Mouse (Mus musculus) heart, embryonic 16.5 days (tissue): ENCODE data around the gene Pkd2l1. TPM values are rescaled to one million over a fixed set of nuclear protein-coding genes. Genes with fewer than 3 reads are reported as not detected.

Source experiments
- ATAC-seq: fragments of 200-750 bp; cut with Nextera tagmentation; replicated peaks from 2 replicates; pipeline ENCODE4 v1.8.0; 2017; ENCODE audit warnings: moderate number of reproducible peaks; ENCODE audit not compliant: insufficient read depth, low FRiP score; ENCODE audit errors: extremely low read depth
- H3K27ac ChIP-seq: fragments of 300-500 bp; sonication (generic); 2 replicates; pipeline ENCODE4 v1.5.1; 2014; ENCODE audit warnings: mild to moderate bottlenecking, low read length, control low read depth, moderate library complexity
- H3K27me3 ChIP-seq: fragments of 300-500 bp; sonication (generic); 2 replicates; pipeline ENCODE4 v1.6.1; 2014; ENCODE audit warnings: low read length, mixed read lengths; ENCODE audit not compliant: control insufficient read depth, insufficient read depth
- H3K36me3 ChIP-seq: fragments of 300-500 bp; sonication (generic); 2 replicates; pipeline ENCODE4 v1.6.1; 2014; ENCODE audit not compliant: control insufficient read depth, insufficient read depth
- H3K4me1 ChIP-seq: fragments of 300-500 bp; sonication (generic); 2 replicates; pipeline ENCODE4 v1.6.1; 2014; ENCODE audit warnings: low read length, mixed read lengths; ENCODE audit not compliant: control insufficient read depth, insufficient read depth
- H3K4me2 ChIP-seq: fragments of 300-500 bp; sonication (generic); 2 replicates; pipeline ENCODE4 v1.6.1; 2014; ENCODE audit warnings: low read depth, mild to moderate bottlenecking, control low read depth, low read length
- H3K4me3 ChIP-seq: fragments of 300-500 bp; sonication (generic); 2 replicates; pipeline ENCODE4 v1.5.1; 2014; ENCODE audit warnings: mild to moderate bottlenecking, control low read depth, low read length
- H3K9ac ChIP-seq: fragments of 300-500 bp; sonication (generic); 2 replicates; pipeline ENCODE4 v1.6.1; 2014; ENCODE audit warnings: low read length, control low read depth
- H3K9me3 ChIP-seq: fragments of 300-500 bp; sonication (generic); replicated peaks from 2 replicates; pipeline ENCODE4 v1.6.1; 2016; ENCODE audit warnings: low read length; ENCODE audit not compliant: control insufficient read depth
- WGBS: fragments of 180-500 bp; shearing (Covaris S2); extraction: QIAGEN DNeasy Blood & Tissue Kit; methylation state at CpG from one replicate; pipeline ENCODE4 v1.1.7; 2014; 5-methylcytosine and 5-hydroxymethylcytosine counted together
- polyA plus RNA-seq: library from polyadenylated mRNA; unstranded; fragments of >200 nt; fragmentation: Nextera tagmentation; extraction: Ambion mirVana; gene quantifications from 2 replicates; pipeline ENCODE4 v1.2.1, GENCODE M21; 2015

Gene Pkd2l1
- polyA plus RNA-seq, 1 experiment from 2014 or later: not detected

GRCm38 (mm10) chr19:44207079-44207478 is 14.8 kb upstream of the Pkd2l1 start:
- Histone ChIP-seq H3K9me3 (no peaks in the 10 kb centered on the region), H3K36me3 (no peaks in the 10 kb centered on the region), H3K4me1 (no peaks in the 10 kb centered on the region), H3K27ac (no peak overlapping the region), H3K4me2 (no peak overlapping the region), H3K27me3 (no peaks in the 10 kb centered on the region), H3K4me3 (no peak overlapping the region), H3K9ac (no peak overlapping the region)
- no peak for ATAC-seq
- 63% methylated on average over 2 of the region's 2 CpGs for WGBS

- WGBS: 94% methylated on average over 9 of the region's 9 CpGs
- H3K27ac ChIP-seq: no peak within 1 kb of the TSS
- H3K9me3 ChIP-seq: no peaks in the 10 kb centered on the region
- ATAC-seq: no peak
- H3K4me3 ChIP-seq: no peak within 1 kb of the TSS
- H3K4me2 ChIP-seq: no peak within 1 kb of the TSS
- H3K9ac ChIP-seq: no peak within 1 kb of the TSS
- H3K4me1 ChIP-seq: no peaks in the 10 kb centered on the region
- H3K36me3 ChIP-seq: no peaks in the 10 kb centered on the region
- no peaks in the 10 kb centered on the region for H3K27me3 ChIP-seq
Measured at GRCm38 (mm10) chr19:44203015-44203564, 10.8 kb upstream of the Pkd2l1 start, which contains the start of gene Scd3. Gene Scd3, plus strand, starts transcription at chr19:44203269.

DNA sequence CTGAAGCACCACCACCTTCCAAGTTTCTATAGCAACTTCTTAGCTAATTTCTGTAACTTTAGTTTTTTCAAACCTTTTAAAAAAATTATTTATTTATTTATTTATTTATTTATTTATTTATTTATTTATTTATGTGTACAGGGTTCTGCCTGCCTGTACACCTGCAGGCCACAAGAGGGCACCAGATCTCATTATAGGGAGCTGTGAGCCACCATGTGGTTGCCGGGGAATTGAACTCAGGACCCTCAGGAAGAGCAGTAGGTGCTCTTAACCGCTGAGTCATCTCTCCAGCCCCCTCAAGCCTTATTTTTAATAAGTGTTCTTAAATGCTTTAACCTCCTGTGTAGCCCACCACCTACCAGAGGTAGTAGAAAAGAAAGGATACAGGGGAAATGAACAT is 6.7 kb upstream of the Pkd2l1 start:
- ATAC-seq: no peak
- Histone ChIP-seq H3K27ac (no peak overlapping the region), H3K4me2 (no peak overlapping the region), H3K9ac (no peak overlapping the region), H3K27me3 (no peaks in the 10 kb centered on the region), H3K4me3 (no peak overlapping the region), H3K9me3 (no peaks in the 10 kb centered on the region), H3K36me3 (no peaks in the 10 kb centered on the region), H3K4me1 (no peaks in the 10 kb centered on the region)
- 70% methylated on average over 2 of the region's 2 CpGs for WGBS

DNA sequence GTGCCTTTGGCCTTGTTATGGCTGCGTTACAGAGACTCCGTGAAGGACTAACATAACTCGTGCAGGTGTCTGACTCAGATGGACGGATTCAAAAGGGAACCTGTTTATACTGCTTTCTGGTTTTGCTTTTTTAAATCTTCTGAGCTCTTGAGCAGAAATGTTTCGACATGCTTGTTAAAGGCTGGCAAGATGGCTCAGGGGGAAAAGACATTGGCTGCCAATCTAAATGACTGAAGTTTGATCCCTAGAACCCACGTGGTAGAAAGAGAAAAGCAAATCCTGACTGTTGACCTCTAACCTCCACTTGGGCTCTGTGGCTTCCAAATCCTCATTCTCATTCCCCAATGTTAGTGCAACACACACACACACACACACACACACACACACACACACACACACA is 6.3 kb upstream of the Pkd2l1 start:
- 88% methylated on average over 6 of the region's 6 CpGs for WGBS
- Histone ChIP-seq H3K9ac (no peak overlapping the region), H3K27me3 (no peaks in the 10 kb centered on the region), H3K4me1 (no peaks in the 10 kb centered on the region), H3K9me3 (no peaks in the 10 kb centered on the region), H3K36me3 (no peaks in the 10 kb centered on the region), H3K4me3 (no peak overlapping the region), H3K4me2 (no peak overlapping the region), H3K27ac (no peak overlapping the region)
- ATAC-seq: no peak

DNA sequence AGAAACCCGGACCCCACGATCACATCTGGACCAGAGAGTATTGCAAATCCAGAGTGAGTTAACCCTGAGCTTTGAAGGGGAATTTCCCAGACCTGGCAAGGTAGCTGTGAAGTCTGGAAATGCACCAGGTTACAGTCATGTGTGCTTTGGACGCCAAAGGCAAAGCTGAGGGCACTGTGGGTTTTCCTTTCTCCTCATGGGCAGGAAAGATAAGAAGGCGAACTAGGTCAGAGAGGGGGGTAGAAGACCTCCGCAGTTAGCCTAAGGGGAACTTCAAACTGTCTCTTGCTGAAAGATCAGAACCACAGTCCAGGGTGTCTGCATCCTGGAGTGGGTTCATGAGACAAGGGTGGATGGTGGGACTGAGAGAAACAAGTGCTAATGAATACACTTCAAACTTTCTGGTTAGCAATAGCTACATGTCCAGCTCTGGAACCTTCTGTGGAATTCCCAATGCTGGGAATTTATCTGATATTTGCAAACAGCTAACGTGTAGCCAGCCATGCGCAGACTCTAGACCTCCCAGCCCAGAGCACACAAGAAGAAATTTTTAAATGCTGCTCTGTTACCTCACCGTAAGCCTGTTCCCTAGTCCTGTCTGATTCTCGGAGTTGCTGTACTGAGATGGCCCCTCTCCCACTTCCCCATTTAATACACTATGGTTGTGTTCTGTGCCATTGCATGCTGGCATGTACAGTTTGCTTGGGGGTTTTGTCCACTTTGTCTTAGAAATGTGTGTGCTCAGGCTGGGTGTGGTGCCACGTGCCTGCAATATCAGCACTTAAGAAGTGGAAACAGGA is 5.0 kb upstream of the Pkd2l1 start:
- Histone ChIP-seq H3K27me3 (no peaks in the 10 kb centered on the region), H3K4me1 (no peaks in the 10 kb centered on the region), H3K4me3 (no peak overlapping the region), H3K36me3 (no peaks in the 10 kb centered on the region), H3K9ac (no peak overlapping the region), H3K9me3 (no peaks in the 10 kb centered on the region), H3K4me2 (no peak overlapping the region), H3K27ac (no peak overlapping the region)
- 71% methylated on average over 10 of the region's 10 CpGs for WGBS
- ATAC-seq: no peak

DNA sequence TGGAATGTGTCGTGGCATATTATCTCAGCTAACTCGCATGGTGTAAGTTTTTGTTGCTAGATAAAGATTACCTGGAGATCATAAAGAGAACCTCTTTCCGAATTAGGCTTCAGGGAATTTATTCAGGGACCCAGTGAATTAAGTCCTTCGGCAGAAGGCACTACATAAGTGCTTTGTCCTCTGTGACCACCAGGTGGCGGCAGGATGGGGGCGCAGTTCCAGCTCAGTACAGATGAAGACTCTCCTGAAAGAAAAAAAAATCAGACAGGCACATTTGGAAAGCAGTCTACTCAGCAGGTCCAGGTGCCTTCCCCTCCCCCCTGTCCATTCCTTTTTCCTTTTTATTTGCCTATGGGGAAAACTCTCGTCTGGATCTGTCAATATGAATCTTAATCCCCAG is 2.9 kb upstream of the Pkd2l1 start:
- 10% methylated on average over 7 of the region's 7 CpGs for WGBS
- no peaks in the 10 kb centered on the region for H3K9me3 ChIP-seq

DNA sequence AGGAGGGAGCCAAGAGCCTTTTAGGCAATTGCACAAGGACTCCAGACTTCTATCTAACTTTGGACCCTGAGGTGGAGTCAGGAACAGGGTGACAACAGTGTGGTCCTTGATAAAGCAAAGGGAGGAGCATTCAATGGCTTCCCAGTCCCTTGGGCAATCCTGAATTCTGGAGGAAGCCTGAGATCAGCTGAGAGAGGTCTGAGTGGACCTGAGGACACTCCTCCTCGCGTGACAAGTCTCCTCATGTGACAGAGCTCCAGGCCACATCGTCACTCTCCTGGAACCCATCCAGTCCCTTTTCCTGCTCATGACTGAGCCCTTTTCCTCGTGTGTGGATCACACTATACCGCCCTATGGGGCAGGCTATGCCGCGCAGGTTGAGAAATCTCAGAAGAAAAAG is 1.7 kb upstream of the Pkd2l1 start:
- 58% methylated on average over 7 of the region's 7 CpGs for WGBS
- no peaks in the 10 kb centered on the region for H3K9me3 ChIP-seq
- no peak overlapping the region for H3K4me2 ChIP-seq
- no peak overlapping the region for H3K9ac ChIP-seq
- H3K4me1 ChIP-seq: no peaks in the 10 kb centered on the region
- H3K36me3 ChIP-seq: no peaks in the 10 kb centered on the region
- H3K27me3 ChIP-seq: no peaks in the 10 kb centered on the region
- no peak overlapping the region for H3K4me3 ChIP-seq
- no peak overlapping the region for H3K27ac ChIP-seq
- ATAC-seq: no peak

More for the DNA sequence above, 2.9 kb upstream of the Pkd2l1 start:
- Histone ChIP-seq H3K9ac (no peak overlapping the region), H3K4me3 (no peak overlapping the region), H3K27ac (no peak overlapping the region), H3K27me3 (no peaks in the 10 kb centered on the region), H3K4me2 (no peak overlapping the region), H3K36me3 (no peaks in the 10 kb centered on the region), H3K4me1 (no peaks in the 10 kb centered on the region)
- ATAC-seq: no peak

DNA sequence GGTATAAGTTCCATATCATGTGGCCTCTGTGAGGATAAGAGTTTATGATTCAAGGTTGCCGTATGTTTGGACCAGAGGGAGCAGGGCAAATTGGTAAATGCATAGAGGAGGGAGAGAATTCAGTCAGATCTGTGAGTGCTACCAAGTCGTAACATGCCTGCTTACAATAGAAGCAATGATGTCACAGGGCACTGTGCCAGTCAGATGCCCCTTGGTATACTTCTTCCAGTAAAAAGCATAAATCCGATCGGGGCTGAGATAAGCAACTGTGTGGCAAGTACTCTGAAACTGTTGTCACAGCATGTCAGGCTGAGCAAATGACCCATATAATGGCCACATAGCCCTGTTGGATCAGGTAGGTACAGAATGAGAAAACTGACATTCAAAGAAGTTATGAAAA is 3.2 kb downstream of the Pkd2l1 start:
- no peak overlapping the region for H3K9ac ChIP-seq
- no peak for ATAC-seq
- H3K4me1 ChIP-seq: no peaks in the 10 kb centered on the region
- H3K27me3 ChIP-seq: no peaks in the 10 kb centered on the region
- H3K4me2 ChIP-seq: no peak overlapping the region
- no peaks in the 10 kb centered on the region for H3K9me3 ChIP-seq
- 69% methylated on average over 4 of the region's 4 CpGs for WGBS
- no peak overlapping the region for H3K27ac ChIP-seq
- no peak overlapping the region for H3K4me3 ChIP-seq
- no peaks in the 10 kb centered on the region for H3K36me3 ChIP-seq

- H3K27ac ChIP-seq: no peak overlapping the region
- no peak overlapping the region for H3K4me2 ChIP-seq
- no peak overlapping the region for H3K9ac ChIP-seq
- ATAC-seq: no peak
- WGBS: 65% methylated on average over 3 of the region's 3 CpGs
- peaks cover 2% of the 10 kb centered on the region; the same call in 1 of the 2 replicates for H3K9me3 ChIP-seq
- no peak overlapping the region for H3K4me3 ChIP-seq
- no peaks in the 10 kb centered on the region for H3K27me3 ChIP-seq
- no peaks in the 10 kb centered on the region for H3K36me3 ChIP-seq
- H3K4me1 ChIP-seq: no peaks in the 10 kb centered on the region
Measured at GRCm38 (mm10) chr19:44183968-44184367, 8.3 kb downstream of the Pkd2l1 start.
